Mouse (Mus musculus): ENCODE measurements around the gene Nat8f4. TPM values are rescaled to one million over a fixed set of nuclear protein-coding genes. Genes with fewer than 3 reads are reported as not detected.
"Not testable (repeated sequence)": the region's sequence is repeated elsewhere in the genome, so short reads cannot be mapped to it uniquely, and the experiment has no call there.

The Nat8f4 gene
- polyA plus RNA-seq, 1 experiment from 2014 or later: 8.6 TPM

DNA sequence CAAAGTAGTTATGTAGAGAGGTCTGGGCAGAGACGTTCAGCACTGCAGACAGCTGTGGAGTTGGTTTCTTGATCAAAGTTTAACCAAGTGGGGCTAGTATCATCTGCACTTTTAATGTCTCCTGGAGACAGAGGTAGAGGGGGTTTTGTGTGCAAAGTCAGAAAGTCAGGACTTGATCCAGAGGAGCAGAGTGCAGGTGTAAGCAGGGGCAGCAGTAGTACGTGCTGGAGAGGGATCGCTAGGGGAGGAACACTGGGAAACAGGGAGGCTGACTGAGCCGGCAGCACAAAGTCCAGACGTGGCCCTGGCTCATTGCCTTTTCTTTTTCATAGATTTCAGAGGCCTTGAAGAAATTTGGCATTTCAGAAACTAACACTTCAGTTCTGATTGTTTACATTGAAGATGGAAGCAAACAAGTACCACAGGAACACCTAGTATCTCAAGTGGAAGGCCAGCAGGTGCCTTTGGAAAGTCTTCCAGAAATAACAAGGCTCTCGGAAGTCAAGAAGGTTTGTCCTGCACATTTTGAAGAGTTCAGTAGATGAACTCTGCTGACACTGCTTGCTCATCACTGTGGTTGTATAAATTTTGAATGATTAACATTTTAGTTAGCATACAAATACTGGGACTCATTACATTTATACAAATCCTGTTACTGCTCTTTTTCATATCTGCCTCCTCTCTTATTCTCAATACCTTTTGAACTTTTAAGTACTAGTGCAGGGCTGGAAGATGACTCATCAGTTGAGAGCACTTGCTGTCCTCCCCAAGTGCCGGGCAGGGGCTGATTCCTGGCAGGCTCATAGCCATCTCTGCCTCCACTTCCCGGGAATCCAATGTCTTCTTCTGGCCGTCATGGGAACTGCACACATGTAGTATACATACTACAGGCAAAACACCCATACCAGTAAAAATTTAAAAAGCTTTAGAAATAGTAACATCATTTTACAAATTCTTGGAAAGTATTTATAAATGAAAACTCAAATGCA lies 23.1 kb upstream of the Nat8f4 start:
- DNase-seq (no peak), ATAC-seq (ENCODE audit: low FRiP score, low TSS enrichment) (no peak)
- H3K36me3 ChIP-seq (ENCODE audit: control insufficient read depth, insufficient read depth, low read length): peaks cover 60% of the 10 kb centered on the region
- H3K9me3 ChIP-seq (ENCODE audit: control insufficient read depth, low read length): no peaks in the 10 kb centered on the region
- H3K4me1 ChIP-seq (ENCODE audit: control insufficient read depth, insufficient read depth, low read length): no peaks in the 10 kb centered on the region
- H3K4me3 ChIP-seq (replicated peaks; ENCODE audit: low read depth, low read length): no peak overlapping the region
- no peak overlapping the region for H3K4me2 ChIP-seq (ENCODE audit: low read length)
- no peaks in the 10 kb centered on the region for H3K27me3 ChIP-seq (ENCODE audit: control insufficient read depth, insufficient read depth, low read length)
- 93% methylated on average over 9 of the region's 9 CpGs for WGBS
- H3K9ac ChIP-seq (replicated peaks; ENCODE audit: low read length): no peak overlapping the region
- H3K27ac ChIP-seq (replicated peaks; ENCODE audit: low read depth, low read length): no peak overlapping the region

- DNase-seq (no peak), ATAC-seq (ENCODE audit: low FRiP score, low TSS enrichment) (no peak)
- Histone ChIP-seq H3K27me3 (ENCODE audit: control insufficient read depth, insufficient read depth, low read length) (no peaks in the 10 kb centered on the region), H3K4me1 (ENCODE audit: control insufficient read depth, insufficient read depth, low read length) (no peaks in the 10 kb centered on the region), H3K4me2 (ENCODE audit: low read length) (no peak overlapping the region), H3K36me3 (ENCODE audit: control insufficient read depth, insufficient read depth, low read length) (peaks cover 66% of the 10 kb centered on the region), H3K4me3 (replicated peaks; ENCODE audit: low read depth, low read length) (no peak overlapping the region), H3K9me3 (ENCODE audit: control insufficient read depth, low read length) (no peaks in the 10 kb centered on the region), H3K27ac (replicated peaks; ENCODE audit: low read depth, low read length) (no peak overlapping the region), H3K9ac (replicated peaks; ENCODE audit: low read length) (no peak overlapping the region)
- WGBS: 97% methylated on average over 1 of the region's 1 CpGs
These were observed 22.0 kb upstream of the Nat8f4 start for GRCm38 (mm10) chr6:85926709-85927108.

DNA sequence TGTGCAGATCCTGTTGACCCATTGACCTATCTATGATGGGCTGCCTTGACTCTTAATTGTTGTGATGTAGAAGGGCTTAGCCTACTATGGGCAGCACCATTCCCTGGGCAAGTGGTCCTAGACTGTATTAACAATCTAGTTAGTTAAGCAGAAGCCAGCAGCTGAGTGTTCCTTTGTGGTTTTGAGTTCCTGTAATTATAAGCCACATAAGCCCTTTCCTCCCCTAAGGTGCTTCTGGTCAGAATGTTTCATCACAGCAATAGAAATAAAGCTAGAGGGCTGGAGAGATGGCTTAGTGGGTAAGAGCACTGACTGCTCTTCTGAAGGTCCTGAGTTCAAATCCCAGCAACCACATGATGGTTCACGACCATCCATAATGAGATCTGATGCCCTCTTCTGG lies 19.0 kb upstream of the Nat8f4 start:
- 100% methylated on average over 1 of the region's 1 CpGs for WGBS
- peaks cover 58% of the 10 kb centered on the region for H3K36me3 ChIP-seq (ENCODE audit: control insufficient read depth, insufficient read depth, low read length)
- DNase-seq: no peak

DNA sequence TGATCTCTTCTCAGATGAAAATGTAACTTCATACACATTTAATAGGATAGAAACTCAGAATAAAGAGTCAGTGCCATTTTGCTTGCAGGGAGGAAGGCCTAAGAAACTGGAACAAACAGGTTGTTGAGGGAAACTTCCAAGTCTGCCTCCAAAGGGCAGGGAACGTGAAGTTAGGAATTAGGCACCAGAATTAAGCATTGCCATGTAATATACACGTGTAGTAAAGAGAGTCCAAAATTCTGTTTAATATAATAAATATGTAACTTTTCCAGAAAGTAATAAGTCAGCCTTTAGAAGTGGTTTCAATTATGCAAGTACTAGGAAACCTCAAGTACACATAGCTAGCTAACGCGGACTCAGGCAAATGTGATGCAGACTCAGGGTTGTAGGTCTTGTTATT lies 14.7 kb upstream of the Nat8f4 start:
- no peak overlapping the region for H3K9ac ChIP-seq (replicated peaks; ENCODE audit: low read length)
- H3K4me3 ChIP-seq (replicated peaks; ENCODE audit: low read depth, low read length): no peak overlapping the region
- no peak overlapping the region for H3K4me2 ChIP-seq (ENCODE audit: low read length)
- H3K27me3 ChIP-seq (ENCODE audit: control insufficient read depth, insufficient read depth, low read length): no peaks in the 10 kb centered on the region
- H3K27ac ChIP-seq (replicated peaks; ENCODE audit: low read depth, low read length): no peak overlapping the region
- no peak for DNase-seq
- no peaks in the 10 kb centered on the region for H3K9me3 ChIP-seq (ENCODE audit: control insufficient read depth, low read length)
- WGBS: 95% methylated on average over 4 of the region's 4 CpGs
- ATAC-seq (ENCODE audit: low FRiP score, low TSS enrichment): no peak
- H3K36me3 ChIP-seq (ENCODE audit: control insufficient read depth, insufficient read depth, low read length): peaks cover 21% of the 10 kb centered on the region
- H3K4me1 ChIP-seq (ENCODE audit: control insufficient read depth, insufficient read depth, low read length): peaks cover 11% of the 10 kb centered on the region

More for the DNA sequence above, 19.0 kb upstream of the Nat8f4 start:
- no peaks in the 10 kb centered on the region for H3K4me1 ChIP-seq (ENCODE audit: control insufficient read depth, insufficient read depth, low read length)
- H3K27ac ChIP-seq (replicated peaks; ENCODE audit: low read depth, low read length): no peak overlapping the region
- no peaks in the 10 kb centered on the region for H3K9me3 ChIP-seq (ENCODE audit: control insufficient read depth, low read length)
- H3K4me2 ChIP-seq (ENCODE audit: low read length): no peak overlapping the region
- no peak overlapping the region for H3K9ac ChIP-seq (replicated peaks; ENCODE audit: low read length)
- H3K4me3 ChIP-seq (replicated peaks; ENCODE audit: low read depth, low read length): no peak overlapping the region
- ATAC-seq (ENCODE audit: low FRiP score, low TSS enrichment): no peak
- H3K27me3 ChIP-seq (ENCODE audit: control insufficient read depth, insufficient read depth, low read length): no peaks in the 10 kb centered on the region

GRCm38 (mm10) chr6:85918341-85918740 lies 13.7 kb upstream of the Nat8f4 start:
- WGBS: 92% methylated on average over 3 of the region's 3 CpGs
- H3K27me3 ChIP-seq (ENCODE audit: control insufficient read depth, insufficient read depth, low read length); H3K4me2 ChIP-seq (ENCODE audit: low read length); H3K9me3 ChIP-seq (ENCODE audit: control insufficient read depth, low read length); H3K27ac ChIP-seq (replicated peaks; ENCODE audit: low read depth, low read length); DNase-seq; ATAC-seq (ENCODE audit: low FRiP score, low TSS enrichment); H3K9ac ChIP-seq (replicated peaks; ENCODE audit: low read length); H3K4me3 ChIP-seq (replicated peaks; ENCODE audit: low read depth, low read length): not testable (repeated sequence)
- Histone ChIP-seq H3K36me3 (ENCODE audit: control insufficient read depth, insufficient read depth, low read length) (peaks cover 15% of the 10 kb centered on the region), H3K4me1 (ENCODE audit: control insufficient read depth, insufficient read depth, low read length) (peaks cover 12% of the 10 kb centered on the region)

DNA sequence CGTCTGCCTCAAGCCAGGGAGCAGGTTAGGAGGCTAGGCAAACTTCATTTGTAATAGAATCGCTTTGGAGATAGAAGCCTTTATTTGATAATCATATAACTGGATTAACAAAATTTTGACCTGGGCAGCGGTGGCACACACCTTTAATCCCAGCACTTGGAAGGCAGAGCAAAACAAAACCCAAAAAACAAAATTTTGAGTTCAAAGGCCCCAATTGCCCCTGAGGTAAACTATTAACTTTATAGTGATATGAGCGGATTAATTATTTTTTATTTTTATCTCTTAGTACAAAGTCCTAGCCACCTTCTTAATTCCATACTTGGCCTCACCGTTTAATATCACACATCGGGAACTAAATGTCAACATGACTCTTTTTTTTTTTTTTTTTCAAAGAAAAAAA lies 11.9 kb upstream of the Nat8f4 start:
- WGBS: 83% methylated on average over 6 of the region's 6 CpGs
- Histone ChIP-seq H3K27ac (replicated peaks; ENCODE audit: low read depth, low read length) (peak overlapping the region; percentile 79), H3K9me3 (ENCODE audit: control insufficient read depth, low read length) (no peaks in the 10 kb centered on the region), H3K4me2 (ENCODE audit: low read length) (peak overlapping the region; percentile 86), H3K27me3 (ENCODE audit: control insufficient read depth, insufficient read depth, low read length) (no peaks in the 10 kb centered on the region), H3K4me1 (ENCODE audit: control insufficient read depth, insufficient read depth, low read length) (peaks cover 12% of the 10 kb centered on the region), H3K36me3 (ENCODE audit: control insufficient read depth, insufficient read depth, low read length) (peaks cover 2% of the 10 kb centered on the region; the same call in 1 of the 2 replicates), H3K9ac (replicated peaks; ENCODE audit: low read length) (peak overlapping the region; percentile 68), H3K4me3 (replicated peaks; ENCODE audit: low read depth, low read length) (peak overlapping the region; percentile 61)
- DNase-seq: no peak
- ATAC-seq (ENCODE audit: low FRiP score, low TSS enrichment): no peak

DNA sequence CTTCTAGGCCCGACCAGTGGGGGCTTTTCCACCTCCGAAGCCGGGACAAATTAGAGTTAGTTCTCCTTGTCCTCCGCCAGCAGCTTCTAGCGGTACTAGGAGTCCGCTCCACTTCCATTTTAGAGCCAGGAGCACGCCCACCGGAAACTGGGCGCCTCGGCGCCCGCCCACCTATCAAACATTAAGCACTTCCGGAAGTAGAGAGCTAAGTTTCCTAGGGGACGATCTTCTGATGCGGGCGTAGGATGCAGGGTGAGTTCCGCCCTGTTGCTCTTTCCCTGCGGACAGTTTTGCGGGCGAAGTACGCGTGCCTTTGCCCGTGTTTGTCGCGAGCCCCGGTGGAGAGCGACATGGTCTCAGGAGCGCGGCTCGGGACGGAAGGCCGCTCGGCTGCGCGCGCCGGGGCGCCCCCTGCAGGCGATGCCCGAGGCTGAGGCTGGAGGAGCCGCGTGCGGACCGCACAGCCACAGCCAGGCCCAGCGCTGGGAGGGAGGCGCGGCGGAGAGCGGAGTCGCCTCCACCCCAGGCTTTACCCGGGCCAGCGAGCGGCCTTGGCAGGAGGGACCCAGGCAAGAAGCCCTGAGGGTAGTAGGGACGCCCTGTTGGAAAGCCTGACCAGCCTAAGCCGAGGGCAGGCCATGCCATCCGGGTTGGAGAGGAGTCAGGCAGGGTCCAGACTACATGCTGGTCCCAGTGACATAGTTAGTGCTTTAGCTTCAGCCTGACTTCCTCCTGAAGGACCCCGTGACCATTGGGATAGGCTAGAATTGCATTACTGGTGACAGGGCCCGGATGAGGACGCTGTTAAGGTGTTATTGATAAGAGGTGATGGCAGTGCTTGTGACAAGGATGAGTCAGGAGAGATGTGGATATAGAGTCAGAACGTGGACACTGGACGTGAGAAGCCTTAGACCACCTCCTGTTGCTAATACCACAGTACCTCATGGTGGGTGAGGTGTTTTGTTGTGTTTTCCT lies 11.1 kb upstream of the Nat8f4 start, which contains the start of gene Nat8f1:
Nat8f1 (minus strand) TSS at position 149 of the 975 bp plus-strand sequence.
- not testable (repeated sequence) for H3K36me3 ChIP-seq (ENCODE audit: control insufficient read depth, insufficient read depth, low read length); H3K27me3 ChIP-seq (ENCODE audit: control insufficient read depth, insufficient read depth, low read length); H3K9me3 ChIP-seq (ENCODE audit: control insufficient read depth, low read length)
- DNase-seq: peak; percentile 94
- peak within 1 kb of the TSS; percentile 79 for H3K27ac ChIP-seq (replicated peaks; ENCODE audit: low read depth, low read length)
- peak within 1 kb of the TSS; percentile 86 for H3K4me2 ChIP-seq (ENCODE audit: low read length)
- peak within 1 kb of the TSS; percentile 61 for H3K4me3 ChIP-seq (replicated peaks; ENCODE audit: low read depth, low read length)
- peak; percentile 94 for ATAC-seq (ENCODE audit: low FRiP score, low TSS enrichment)
- H3K9ac ChIP-seq (replicated peaks; ENCODE audit: low read length): peak within 1 kb of the TSS; percentile 68
- H3K4me1 ChIP-seq (ENCODE audit: control insufficient read depth, insufficient read depth, low read length): peaks cover 12% of the 10 kb centered on the region
- under 1% methylated on average over 60 of the region's 61 CpGs for WGBS

GRCm38 (mm10) chr6:85915141-85915538 lies 10.5 kb upstream of the Nat8f4 start:
- peak; percentile 37 for DNase-seq

More at GRCm38 (mm10) chr6:85915141-85915538, 10.5 kb upstream of the Nat8f4 start:
- ATAC-seq (ENCODE audit: low FRiP score, low TSS enrichment): 0 out of 2 replicates have a peak, but pooled peaks have one; percentile 8
- Histone ChIP-seq H3K4me2 (ENCODE audit: low read length) (peak overlapping the region; percentile 86), H3K4me1 (ENCODE audit: control insufficient read depth, insufficient read depth, low read length) (peaks cover 12% of the 10 kb centered on the region), H3K27me3 (ENCODE audit: control insufficient read depth, insufficient read depth, low read length) (no peaks in the 10 kb centered on the region), H3K36me3 (ENCODE audit: control insufficient read depth, insufficient read depth, low read length) (no peaks in the 10 kb centered on the region), H3K9me3 (ENCODE audit: control insufficient read depth, low read length) (no peaks in the 10 kb centered on the region), H3K27ac (replicated peaks; ENCODE audit: low read depth, low read length) (peak overlapping the region; percentile 79), H3K9ac (replicated peaks; ENCODE audit: low read length) (peak overlapping the region; percentile 68), H3K4me3 (replicated peaks; ENCODE audit: low read depth, low read length) (peak overlapping the region; percentile 61)
- WGBS: 5% methylated on average over 11 of the region's 11 CpGs
